Mouse (Mus musculus): Measurements from ENCODE around the gene Rtp2. TPM values are rescaled to one million over a fixed set of nuclear protein-coding genes. Genes with fewer than 3 reads are reported as not detected.

The Rtp2 gene
- polyA plus RNA-seq, 1 experiment, result 0.04 TPM

DNA sequence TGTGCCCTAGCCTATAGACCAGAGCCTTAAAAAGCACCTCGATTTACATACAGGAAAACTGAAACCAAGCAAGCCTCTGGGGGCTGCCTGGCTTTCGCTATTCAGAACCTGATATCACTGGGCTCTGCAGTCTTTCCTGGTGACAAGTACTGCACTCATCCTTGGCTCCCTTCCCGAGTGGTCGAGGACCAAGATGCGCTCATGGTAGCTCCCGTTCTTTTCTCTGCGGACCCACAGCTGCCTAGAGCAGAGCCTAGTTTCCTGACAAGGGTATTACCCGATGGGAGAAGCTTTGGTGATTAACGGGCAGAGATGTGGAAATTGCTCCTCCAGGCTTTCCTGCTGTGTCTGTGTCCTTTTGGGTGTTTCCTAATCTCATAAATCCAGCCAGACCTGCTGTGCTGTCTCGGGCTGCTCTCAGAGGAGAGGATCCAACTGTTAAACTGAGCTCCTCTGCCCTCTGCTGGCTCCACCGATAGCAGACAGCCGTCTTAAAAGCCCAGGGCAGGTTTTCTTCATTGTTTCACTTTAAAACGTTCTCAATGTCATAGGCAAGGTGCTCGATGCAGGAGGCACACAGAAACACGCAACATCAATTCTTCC lies 34.1 kb downstream of the Rtp2 start:
- Histone ChIP-seq H3K4me3 (ENCODE audit: insufficient read depth, low read length) (peak overlapping the region; percentile 11; the same call in 1 of the 2 replicates), H3K4me1 (ENCODE audit: control insufficient read depth, insufficient read depth, low read length) (no peaks in the 10 kb centered on the region; the same call in 1 of the 2 replicates), H3K27ac (ENCODE audit: insufficient read depth, low read length) (no peak overlapping the region)
- TF ChIP-seq CTCF (IDR thresholded peaks at IDR 0.05; ENCODE audit: extremely low read depth, insufficient read depth, low read length), result peak; percentile 64
- TF ChIP-seq POLR2A (IDR thresholded peaks at IDR 0.05; ENCODE audit: extremely low read depth, insufficient read depth, low read length), result no peak

DNA sequence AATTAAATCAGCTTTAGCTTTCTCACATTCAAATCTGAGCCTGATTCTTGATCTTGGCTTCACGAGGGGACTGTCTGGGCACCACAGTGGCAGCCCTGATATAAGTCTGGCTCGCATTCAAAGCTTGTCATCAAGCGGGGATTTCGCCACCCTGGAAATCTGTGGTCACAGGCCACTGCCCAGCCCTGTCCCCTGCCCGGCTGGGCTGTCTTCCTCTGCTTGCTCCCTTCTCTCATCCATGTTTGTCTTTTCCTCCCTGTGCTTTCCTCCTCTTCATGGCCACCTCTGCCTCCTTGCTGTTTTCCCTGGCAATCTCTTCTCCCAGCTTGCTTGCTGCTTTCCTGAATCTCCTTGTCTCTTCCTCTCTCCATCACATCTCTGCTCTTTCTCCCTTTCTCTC lies 34.7 kb downstream of the Rtp2 start:
- TF ChIP-seq POLR2A (IDR thresholded peaks at IDR 0.05; ENCODE audit: extremely low read depth, insufficient read depth, low read length) (no peak), CTCF (IDR thresholded peaks at IDR 0.05; ENCODE audit: extremely low read depth, insufficient read depth, low read length) (no peak)
- no peak overlapping the region for H3K27ac ChIP-seq (ENCODE audit: insufficient read depth, low read length)
- no peaks in the 10 kb centered on the region; the same call in 1 of the 2 replicates for H3K4me1 ChIP-seq (ENCODE audit: control insufficient read depth, insufficient read depth, low read length)
- no peak overlapping the region for H3K4me3 ChIP-seq (ENCODE audit: insufficient read depth, low read length)

DNA sequence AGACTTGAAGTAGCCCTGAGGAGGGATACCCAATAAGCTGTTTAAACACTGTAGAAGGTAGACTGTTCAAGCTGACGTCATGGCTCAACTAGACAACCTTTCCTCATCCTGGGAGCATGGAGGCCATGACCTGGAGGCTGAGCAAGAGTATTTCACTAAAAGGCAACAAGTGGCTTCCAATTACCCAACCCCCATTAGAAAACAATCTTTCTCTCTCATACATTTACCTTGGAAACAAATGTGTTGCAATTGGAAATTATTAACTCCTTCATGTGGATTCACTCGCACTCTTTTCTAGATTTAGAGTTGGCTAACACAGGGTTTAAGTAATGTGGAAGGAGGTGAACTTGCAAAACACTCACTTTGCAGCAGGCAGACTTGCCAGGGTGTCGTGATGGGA lies 37.1 kb downstream of the Rtp2 start:
- no peak overlapping the region for H3K4me3 ChIP-seq (ENCODE audit: insufficient read depth, low read length)
- TF ChIP-seq CTCF (IDR thresholded peaks at IDR 0.05; ENCODE audit: extremely low read depth, insufficient read depth, low read length) (no peak), POLR2A (IDR thresholded peaks at IDR 0.05; ENCODE audit: extremely low read depth, insufficient read depth, low read length) (no peak)

DNA sequence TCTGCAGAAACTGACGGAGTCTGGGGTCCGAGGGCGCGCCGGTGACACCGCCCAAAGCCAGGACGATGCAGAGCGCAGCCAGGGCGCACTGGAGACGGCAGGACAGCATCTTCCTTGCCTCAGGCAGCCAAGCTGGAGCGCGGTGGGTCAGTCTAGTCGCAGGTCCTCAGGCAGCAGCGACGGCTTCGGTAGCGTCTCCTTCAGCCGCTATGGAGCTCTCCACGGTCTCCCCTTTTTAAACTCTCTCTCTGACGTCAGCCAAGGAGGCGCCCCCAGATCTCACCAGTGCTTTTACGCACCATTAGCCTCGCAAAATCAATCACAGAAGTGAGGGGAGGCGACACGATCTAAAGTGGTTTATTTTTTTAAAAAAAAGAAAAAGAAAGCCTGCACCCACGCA lies 41.6 kb downstream of the Rtp2 start, which contains the start of gene Sst:
Gene Sst, minus strand, starts transcription at position 323 of the 400 bp plus-strand sequence.
- Histone ChIP-seq H3K27ac (ENCODE audit: insufficient read depth, low read length) (no peak within 1 kb of the TSS), H3K4me1 (ENCODE audit: control insufficient read depth, insufficient read depth, low read length) (no peaks in the 10 kb centered on the region), H3K4me3 (ENCODE audit: insufficient read depth, low read length) (peak within 1 kb of the TSS; percentile 35)
- peak; percentile 38; the same call in 1 of the 2 replicates for TF ChIP-seq POLR2A (IDR thresholded peaks at IDR 0.05; ENCODE audit: extremely low read depth, insufficient read depth, low read length)
- no peak for TF ChIP-seq CTCF (IDR thresholded peaks at IDR 0.05; ENCODE audit: extremely low read depth, insufficient read depth, low read length)

More for the DNA sequence above, 37.1 kb downstream of the Rtp2 start:
- Histone ChIP-seq H3K27ac (ENCODE audit: insufficient read depth, low read length) (no peak overlapping the region), H3K4me1 (ENCODE audit: control insufficient read depth, insufficient read depth, low read length) (no peaks in the 10 kb centered on the region; the same call in 1 of the 2 replicates)

DNA sequence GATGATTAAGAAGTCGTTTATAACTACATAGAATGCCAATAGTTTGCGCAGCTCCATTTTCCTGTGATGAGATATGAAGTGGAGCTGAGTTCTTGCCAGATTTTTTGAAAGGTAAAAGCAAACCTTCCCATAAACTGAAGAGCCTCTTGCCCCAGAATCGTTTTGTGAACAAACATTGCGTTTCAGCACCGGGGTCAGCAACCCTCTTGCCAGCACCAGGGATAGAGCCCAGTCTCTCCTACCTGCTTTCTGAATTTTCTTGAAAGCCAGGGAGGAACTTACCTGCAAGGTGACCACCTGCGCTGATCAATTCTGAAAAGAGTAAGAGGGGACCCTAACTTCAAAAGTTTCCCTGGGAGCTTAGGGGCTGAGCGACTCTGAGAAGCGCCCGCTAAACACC lies 42.0 kb downstream of the Rtp2 start:
- H3K4me3 ChIP-seq (ENCODE audit: insufficient read depth, low read length), result peak overlapping the region; percentile 35; the same call in 1 of the 2 replicates
- no peaks in the 10 kb centered on the region for H3K4me1 ChIP-seq (ENCODE audit: control insufficient read depth, insufficient read depth, low read length)
- H3K27ac ChIP-seq (ENCODE audit: insufficient read depth, low read length), result no peak overlapping the region
- TF ChIP-seq POLR2A (IDR thresholded peaks at IDR 0.05; ENCODE audit: extremely low read depth, insufficient read depth, low read length) (no peak), CTCF (IDR thresholded peaks at IDR 0.05; ENCODE audit: extremely low read depth, insufficient read depth, low read length) (no peak)

DNA sequence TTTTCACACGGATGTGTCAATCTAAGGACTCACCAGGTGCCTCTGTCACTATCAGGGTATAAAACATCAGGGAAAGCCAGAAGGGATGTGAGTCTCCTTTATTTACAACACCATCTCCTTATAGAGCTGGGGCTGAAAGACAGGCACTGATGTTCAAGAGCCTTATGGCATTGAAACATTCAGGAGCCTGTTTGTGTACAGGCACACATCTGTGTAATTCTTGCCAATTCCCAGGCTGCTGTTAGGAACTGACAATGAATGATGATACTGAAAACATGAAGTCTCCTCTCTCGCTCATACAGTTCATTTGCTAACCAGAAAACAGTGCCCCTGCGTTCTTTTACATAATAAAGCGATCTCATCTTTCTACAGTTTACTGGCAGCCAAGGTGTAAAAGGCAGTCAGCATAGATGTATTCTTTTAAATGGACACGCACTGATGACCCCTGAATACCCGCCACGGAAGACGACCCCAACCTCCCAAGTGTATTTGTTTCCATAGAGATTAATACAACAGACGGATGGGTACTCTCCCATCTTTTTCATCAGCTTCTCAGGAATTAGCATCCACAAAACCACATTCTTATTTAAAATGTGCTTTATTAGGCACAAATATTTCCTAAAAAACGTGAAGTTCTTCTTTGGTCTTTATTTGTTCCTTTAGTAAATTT lies 44.1 kb downstream of the Rtp2 start:
- no peaks in the 10 kb centered on the region for H3K4me1 ChIP-seq (ENCODE audit: control insufficient read depth, insufficient read depth, low read length)
- TF ChIP-seq POLR2A (IDR thresholded peaks at IDR 0.05; ENCODE audit: extremely low read depth, insufficient read depth, low read length) (no peak), CTCF (IDR thresholded peaks at IDR 0.05; ENCODE audit: extremely low read depth, insufficient read depth, low read length) (no peak)
- H3K27ac ChIP-seq (ENCODE audit: insufficient read depth, low read length), result no peak overlapping the region
- H3K4me3 ChIP-seq (ENCODE audit: insufficient read depth, low read length), result no peak overlapping the region

DNA sequence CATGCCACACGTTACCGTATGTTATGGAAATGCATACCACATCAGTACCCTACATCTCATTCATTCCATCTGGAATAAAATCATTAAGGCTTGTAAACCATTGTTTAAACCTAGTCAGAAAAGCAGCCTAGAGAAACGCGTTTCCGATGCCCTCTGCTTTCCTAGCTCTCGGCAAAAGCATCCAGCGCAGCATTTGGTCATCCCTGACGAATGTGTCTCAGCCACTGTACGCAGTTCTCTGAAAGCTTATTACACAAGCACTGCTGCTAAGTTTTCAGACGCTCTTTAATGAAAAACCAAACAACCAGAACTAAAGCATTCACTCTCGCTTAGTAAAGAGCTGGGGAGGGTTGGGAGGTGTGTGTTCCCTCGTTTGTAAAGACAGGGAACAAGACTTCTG lies 47.1 kb downstream of the Rtp2 start:
- TF ChIP-seq CTCF (IDR thresholded peaks at IDR 0.05; ENCODE audit: extremely low read depth, insufficient read depth, low read length), result no peak
- Histone ChIP-seq H3K27ac (ENCODE audit: insufficient read depth, low read length) (no peak overlapping the region), H3K4me3 (ENCODE audit: insufficient read depth, low read length) (no peak overlapping the region), H3K4me1 (ENCODE audit: control insufficient read depth, insufficient read depth, low read length) (no peaks in the 10 kb centered on the region)

Other genes with a start within 250 kb of the Rtp2 start
- gene Sst, start 41.4 kb downstream of the Rtp2 start, polyA plus RNA-seq (2012; rRNA removed), result 646 and 669 TPM in 2 replicates
- gene Gm37419, start 56.1 kb upstream of the Rtp2 start, polyA plus RNA-seq (2012; rRNA removed), result not detected in 2 replicates
- 16.2 and 19.8 TPM in 2 replicates for gene Bcl6, start 56.5 kb upstream of the Rtp2 start, polyA plus RNA-seq (2012; rRNA removed)